Mouse (Mus musculus) liver, postnatal 0 days (tissue): Measurements from ENCODE around the gene Jmjd8.

ENCODE experiments used
- CTCF ChIP-seq: sonication (generic); IDR thresholded peaks from 2 replicates; pipeline ENCODE4 v1.5.1; 2016; ENCODE audit warnings: antibody characterized with exemption, low read depth
- EP300 ChIP-seq: IDR thresholded peaks from 2 replicates; pipeline ENCODE4 v1.6.1; 2016; ENCODE audit warnings: antibody characterized with exemption, low read depth, mild to moderate bottlenecking

- TF ChIP-seq CTCF (no peak), EP300 (no peak)
These were observed 25.7 kb upstream of the Jmjd8 start for GRCm38 (mm10) chr17:25802825-25803517.
